Mouse (Mus musculus) E14TG2a.4 (cell line): ENCODE measurements around the gene Myh9.

ENCODE experiments used
- CTCF ChIP-seq: conservative IDR thresholded peaks from 2 replicates; pipeline ENCODE4 v1.5.1; 2014; ENCODE audit warnings: low read length
- NANOG ChIP-seq: IDR thresholded peaks from 2 replicates; pipeline ENCODE4 v1.6.1; 2014; ENCODE audit warnings: borderline replicate concordance, low read length, mixed read lengths
- POU5F1 ChIP-seq: IDR thresholded peaks from 2 replicates; pipeline ENCODE4 v1.6.1; 2014; ENCODE audit warnings: low read length, borderline replicate concordance

- TF ChIP-seq CTCF (no peak), NANOG (no peak), POU5F1 (no peak)
Observed at GRCm38 (mm10) chr15:77849572-77850229, 7.7 kb upstream of the Myh9 start.
